Mouse (Mus musculus): ENCODE data around the gene Esr2. TPM values are rescaled to one million over a fixed set of nuclear protein-coding genes. Genes with fewer than 3 reads are reported as not detected.
A peak's percentile ranks its signal among the peaks of the same experiment; 100 is the strongest.

The Esr2 gene
- polyA plus RNA-seq, 1 experiment from 2014 or later: 0.05 TPM

DNA sequence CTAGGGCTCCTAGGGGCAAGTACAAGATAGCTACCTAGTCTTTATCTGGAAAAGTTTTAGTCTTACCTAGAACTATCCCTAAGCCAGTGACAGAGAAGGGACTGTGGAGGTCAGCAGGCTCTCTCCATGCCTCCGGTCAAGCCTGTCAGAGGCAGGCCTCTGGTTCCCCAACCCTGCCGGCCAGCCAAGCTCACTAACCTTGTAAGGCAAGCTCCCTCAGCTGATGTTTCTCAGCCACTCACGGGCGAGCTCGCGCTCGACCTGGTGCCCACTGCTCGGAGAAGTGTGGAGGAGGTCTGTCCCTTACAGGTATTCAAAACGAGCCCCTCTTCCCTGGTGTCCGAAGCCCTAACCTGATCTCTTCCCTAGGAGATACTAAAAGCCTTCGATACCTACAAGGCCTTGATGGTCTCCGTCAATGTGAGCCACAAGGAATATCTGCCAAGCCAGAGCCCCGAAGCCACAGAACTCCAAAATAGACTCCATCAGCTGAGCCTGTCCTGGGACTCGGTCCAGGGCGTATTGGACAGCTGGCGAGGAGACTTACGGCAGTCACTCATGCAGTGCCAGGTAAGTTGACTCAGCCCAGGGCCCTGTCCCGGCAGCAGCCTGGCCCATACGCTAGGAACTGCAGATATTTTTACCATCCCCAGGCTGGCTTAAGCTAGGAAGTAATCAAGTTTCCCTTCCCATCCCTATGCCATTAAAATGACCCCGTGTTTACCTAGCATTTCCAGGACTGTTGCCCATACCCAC lies 72.3 kb downstream of the Esr2 start:
- Histone ChIP-seq H3K4me1 (replicated peaks) (no peaks in the 10 kb centered on the region), H3K27ac (no peak overlapping the region), H3K4me2 (no peak overlapping the region), H3K9ac (no peak overlapping the region), H3K4me3 (replicated peaks) (no peak overlapping the region), H3K36me3 (no peaks in the 10 kb centered on the region; the same call in none of the 2 replicates), H3K27me3 (no peaks in the 10 kb centered on the region), H3K9me3 (replicated peaks) (no peaks in the 10 kb centered on the region)
- no peak for ATAC-seq (ENCODE audit: low read depth)
- WGBS (ENCODE audit: insufficient replicate concordance): 79% methylated on average over 20 of the region's 20 CpGs
- no peak for DNase-seq

GRCm38 (mm10) chr12:76102621-76103020 lies 74.4 kb downstream of the Esr2 start:
- Histone ChIP-seq H3K4me2 (no peak overlapping the region), H3K4me3 (replicated peaks) (no peak overlapping the region), H3K9me3 (replicated peaks) (no peaks in the 10 kb centered on the region), H3K27ac (no peak overlapping the region), H3K9ac (no peak overlapping the region), H3K4me1 (replicated peaks) (no peaks in the 10 kb centered on the region), H3K27me3 (no peaks in the 10 kb centered on the region), H3K36me3 (peaks cover 2% of the 10 kb centered on the region)
- DNase-seq (no peak), ATAC-seq (ENCODE audit: low read depth) (no peak)
- WGBS (ENCODE audit: insufficient replicate concordance): 83% methylated on average over 12 of the region's 12 CpGs

- H3K9ac ChIP-seq: no peak overlapping the region
- peaks cover 2% of the 10 kb centered on the region; the same call in 1 of the 2 replicates for H3K36me3 ChIP-seq
- no peaks in the 10 kb centered on the region for H3K4me1 ChIP-seq (replicated peaks)
- no peaks in the 10 kb centered on the region for H3K27me3 ChIP-seq
- no peak overlapping the region for H3K4me3 ChIP-seq (replicated peaks)
- H3K4me2 ChIP-seq: no peak overlapping the region
- DNase-seq (no peak), ATAC-seq (ENCODE audit: low read depth) (no peak)
- H3K27ac ChIP-seq: no peak overlapping the region
- H3K9me3 ChIP-seq (replicated peaks): no peaks in the 10 kb centered on the region
- 62% methylated on average over 30 of the region's 30 CpGs for WGBS (ENCODE audit: insufficient replicate concordance)
These were observed 81.7 kb downstream of the Esr2 start for GRCm38 (mm10) chr12:76095117-76096035.

GRCm38 (mm10) chr12:76093613-76094588 lies 83.2 kb downstream of the Esr2 start:
- H3K4me3 ChIP-seq (replicated peaks): no peak overlapping the region
- H3K36me3 ChIP-seq: no peaks in the 10 kb centered on the region
- no peaks in the 10 kb centered on the region for H3K27me3 ChIP-seq
- H3K9ac ChIP-seq: no peak overlapping the region
- DNase-seq (no peak), ATAC-seq (ENCODE audit: low read depth) (no peak)
- H3K4me2 ChIP-seq: no peak overlapping the region
- H3K9me3 ChIP-seq (replicated peaks): no peaks in the 10 kb centered on the region
- H3K27ac ChIP-seq: no peak overlapping the region
- 74% methylated on average over 15 of the region's 15 CpGs for WGBS (ENCODE audit: insufficient replicate concordance)
- no peaks in the 10 kb centered on the region for H3K4me1 ChIP-seq (replicated peaks)

DNA sequence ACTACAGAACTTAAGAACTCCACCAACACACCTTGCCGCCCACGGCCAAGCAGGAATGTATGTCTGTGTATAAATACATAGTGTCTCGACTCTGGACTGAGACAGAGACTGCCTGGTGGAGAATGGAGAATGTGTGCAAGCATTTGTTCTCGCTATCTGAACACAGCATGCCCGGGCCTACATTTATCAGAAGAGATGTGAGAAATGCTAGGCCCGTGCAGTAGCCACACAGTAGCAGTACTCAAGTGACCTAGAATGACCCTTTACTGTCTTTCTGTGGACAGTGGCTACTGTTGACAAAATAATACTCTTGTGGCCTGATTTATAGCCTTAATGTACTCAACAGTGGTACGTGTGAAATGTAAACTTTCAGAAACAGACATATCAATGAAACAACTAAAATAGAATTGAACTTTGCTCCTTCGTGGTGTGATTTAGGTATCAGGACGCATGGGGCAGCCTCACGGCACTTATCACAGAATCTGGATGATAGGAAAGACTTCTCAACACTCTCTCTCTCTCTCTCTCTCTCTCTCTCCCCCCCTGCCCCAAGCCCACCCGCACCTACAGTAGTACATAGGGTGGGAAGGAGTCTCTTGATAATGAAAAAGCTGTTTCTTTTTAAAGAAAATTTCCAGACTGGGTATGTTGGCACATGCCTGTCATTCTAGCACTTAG lies 84.1 kb downstream of the Esr2 start:
- Histone ChIP-seq H3K9me3 (replicated peaks) (no peaks in the 10 kb centered on the region), H3K27me3 (no peaks in the 10 kb centered on the region), H3K4me1 (replicated peaks) (no peaks in the 10 kb centered on the region), H3K4me2 (no peak overlapping the region), H3K27ac (no peak overlapping the region), H3K4me3 (replicated peaks) (no peak overlapping the region), H3K36me3 (no peaks in the 10 kb centered on the region), H3K9ac (no peak overlapping the region)
- ATAC-seq (ENCODE audit: low read depth): no peak
- 63% methylated on average over 11 of the region's 11 CpGs for WGBS (ENCODE audit: insufficient replicate concordance)
- no peak for DNase-seq

GRCm38 (mm10) chr12:76087025-76087424 lies 90.0 kb downstream of the Esr2 start:
- WGBS (ENCODE audit: insufficient replicate concordance): 57% methylated on average over 13 of the region's 13 CpGs
- no peak for ATAC-seq (ENCODE audit: low read depth)
- H3K4me2 ChIP-seq: no peak overlapping the region
- no peak overlapping the region for H3K4me3 ChIP-seq (replicated peaks)
- H3K36me3 ChIP-seq: no peaks in the 10 kb centered on the region
- H3K27ac ChIP-seq: no peak overlapping the region
- peaks cover 5% of the 10 kb centered on the region for H3K27me3 ChIP-seq
- no peaks in the 10 kb centered on the region for H3K4me1 ChIP-seq (replicated peaks)
- no peak overlapping the region for H3K9ac ChIP-seq
- no peak for DNase-seq
- H3K9me3 ChIP-seq (replicated peaks): no peaks in the 10 kb centered on the region

DNA sequence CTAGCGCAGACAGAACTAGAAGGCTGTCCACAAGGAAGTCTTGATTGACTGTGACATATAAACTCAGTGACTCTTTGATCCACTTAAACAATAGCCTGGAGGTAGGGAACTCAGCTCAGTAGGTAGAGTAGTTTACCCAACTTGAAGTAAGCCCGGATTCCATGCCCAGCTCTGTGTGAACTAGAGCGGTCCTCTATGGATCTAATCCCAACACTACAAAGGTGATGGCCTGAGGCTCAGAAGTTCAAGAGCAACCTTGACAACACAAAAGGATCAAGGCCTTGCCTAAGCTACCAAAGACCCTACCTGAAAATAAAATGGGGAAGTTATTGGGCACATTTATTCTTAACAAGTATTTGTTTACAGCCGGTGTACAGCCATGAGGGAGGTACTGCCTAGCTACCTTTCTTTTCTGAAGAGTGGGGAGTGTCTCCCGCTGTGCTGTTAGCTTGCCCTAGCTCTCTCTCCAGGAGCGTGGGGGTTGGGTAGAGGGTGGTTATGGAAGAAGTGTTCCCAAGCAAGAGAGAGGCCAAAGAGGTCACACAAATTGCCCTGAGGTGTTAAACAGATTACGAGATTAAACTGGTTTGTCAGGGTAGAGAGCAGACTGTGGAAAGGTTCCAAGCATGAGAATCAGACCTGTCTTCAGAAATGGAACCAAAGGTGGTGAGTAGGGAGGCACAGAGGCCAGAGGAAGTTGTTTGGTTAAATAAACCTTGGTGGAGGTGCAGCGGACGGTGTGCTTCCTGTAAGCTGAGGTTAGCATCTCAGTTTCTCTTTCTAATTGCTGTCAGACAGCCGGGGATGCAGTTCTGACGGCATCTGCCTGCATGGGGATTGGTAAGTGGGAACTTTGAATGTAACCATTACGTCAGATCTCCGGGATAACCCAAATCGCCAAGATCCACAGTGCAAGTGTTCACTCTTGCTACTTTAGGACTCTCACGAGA lies 90.8 kb downstream of the Esr2 start:
- H3K9me3 ChIP-seq (replicated peaks): no peaks in the 10 kb centered on the region
- 56% methylated on average over 15 of the region's 15 CpGs for WGBS (ENCODE audit: insufficient replicate concordance)
- no peaks in the 10 kb centered on the region for H3K36me3 ChIP-seq
- no peak overlapping the region for H3K9ac ChIP-seq
- H3K4me1 ChIP-seq (replicated peaks): 0 out of 2 replicates have a peak, but pooled peaks cover 4% of the 10 kb centered on the region
- no peak overlapping the region for H3K4me3 ChIP-seq (replicated peaks)
- H3K4me2 ChIP-seq: no peak overlapping the region
- H3K27me3 ChIP-seq: peaks cover 12% of the 10 kb centered on the region
- DNase-seq (no peak), ATAC-seq (ENCODE audit: low read depth) (no peak)
- no peak overlapping the region for H3K27ac ChIP-seq

DNA sequence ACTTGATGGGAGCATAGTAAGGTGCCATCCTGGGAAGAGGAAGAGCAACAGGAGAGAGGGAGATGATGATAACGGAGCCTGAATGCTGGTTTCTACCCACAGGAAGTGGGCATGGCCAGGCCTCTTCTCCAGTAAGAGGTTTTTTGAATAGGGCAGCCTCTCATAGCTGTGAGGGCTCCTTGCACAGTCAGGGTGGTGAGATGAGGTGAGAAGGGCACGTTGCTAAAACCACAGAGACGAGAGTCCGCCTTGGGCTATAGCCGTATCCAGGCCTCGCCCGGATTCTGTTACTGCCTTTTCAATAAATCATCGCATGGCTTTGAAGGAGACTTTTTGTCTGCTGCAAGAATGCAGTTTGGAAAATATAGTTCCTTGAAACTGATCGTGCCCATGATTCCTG lies 92.0 kb downstream of the Esr2 start:
- DNase-seq (no peak), ATAC-seq (ENCODE audit: low read depth) (no peak)
- Histone ChIP-seq H3K4me3 (replicated peaks) (no peak overlapping the region), H3K9me3 (replicated peaks) (no peaks in the 10 kb centered on the region), H3K27ac (no peak overlapping the region), H3K27me3 (peaks cover 16% of the 10 kb centered on the region), H3K9ac (no peak overlapping the region), H3K4me2 (no peak overlapping the region), H3K4me1 (replicated peaks) (0 out of 2 replicates have a peak, but pooled peaks cover 4% of the 10 kb centered on the region), H3K36me3 (no peaks in the 10 kb centered on the region)
- WGBS (ENCODE audit: insufficient replicate concordance): 51% methylated on average over 9 of the region's 9 CpGs

DNA sequence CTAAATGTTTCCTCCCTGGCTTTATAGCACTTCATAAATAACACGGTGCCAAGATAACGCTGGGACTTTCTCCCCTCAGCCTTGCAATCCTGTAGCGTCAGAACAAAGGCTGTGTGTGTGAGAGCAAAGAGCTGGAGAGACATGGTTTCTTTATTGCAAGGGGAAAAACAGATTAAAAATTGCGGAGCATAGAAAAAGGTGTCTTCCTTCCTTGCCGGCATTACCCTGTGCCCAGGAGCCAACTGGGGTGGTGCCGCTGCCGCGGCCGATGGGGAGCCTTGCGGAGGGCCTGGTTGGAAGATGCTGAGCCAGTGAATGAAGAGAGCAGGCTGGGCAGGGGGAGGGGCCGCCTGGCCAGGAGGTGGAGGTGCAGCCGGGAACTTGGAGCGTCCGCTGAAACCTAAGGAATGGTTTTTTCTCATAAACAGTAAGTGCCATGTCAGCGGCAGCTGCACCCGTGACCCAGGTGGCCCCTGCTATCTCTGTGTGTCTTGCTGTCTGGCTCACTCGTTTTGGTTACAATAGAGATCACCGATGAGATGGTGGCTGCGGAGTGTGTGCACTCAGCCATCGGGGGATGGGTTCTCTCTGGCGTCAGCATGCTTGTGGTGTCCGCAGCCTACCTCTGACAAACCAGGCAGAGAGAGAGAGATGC lies 95.4 kb downstream of the Esr2 start:
- 0 out of 2 replicates have a peak, but pooled peaks cover 4% of the 10 kb centered on the region for H3K4me1 ChIP-seq (replicated peaks)
- peak overlapping the region; percentile 9; the same call in 1 of the 2 replicates for H3K4me3 ChIP-seq (replicated peaks)
- WGBS (ENCODE audit: insufficient replicate concordance): 15% methylated on average over 22 of the region's 22 CpGs
- H3K27me3 ChIP-seq: peaks cover 16% of the 10 kb centered on the region
- ATAC-seq (ENCODE audit: low read depth) (no peak), DNase-seq (no peak)
- H3K27ac ChIP-seq: no peak overlapping the region
- H3K4me2 ChIP-seq: peak overlapping the region; percentile 43
- no peak overlapping the region for H3K9ac ChIP-seq
- H3K9me3 ChIP-seq (replicated peaks): no peaks in the 10 kb centered on the region
- no peaks in the 10 kb centered on the region for H3K36me3 ChIP-seq

Measured in liver, embryonic 13.5 days (tissue).